Mouse (Mus musculus) hindbrain, embryonic 14.5 days (tissue): ENCODE results near the gene Tfap2c. TPM values are rescaled to one million over a fixed set of nuclear protein-coding genes. Genes with fewer than 3 reads are reported as not detected.

ENCODE experiments used
- ATAC-seq: fragments of 200-750 bp; cut with Nextera tagmentation; 2 replicates; pipeline ENCODE4 v1.8.0; 2017; ENCODE audit warnings: moderate number of reproducible peaks, mild to moderate bottlenecking, moderate TSS enrichment, moderate library complexity; ENCODE audit not compliant: low FRiP score
- DNase-seq: peaks from one replicate; pipeline ENCODE4 v3.0.0-alpha.2; 2015; ENCODE audit warnings: low spot score
- H3K27ac ChIP-seq: fragments of 300-500 bp; sonication (generic); 2 replicates; pipeline ENCODE4 v1.5.1; 2014; ENCODE audit warnings: mild to moderate bottlenecking, moderate library complexity
- H3K27me3 ChIP-seq: fragments of 300-500 bp; sonication (generic); 2 replicates; pipeline ENCODE4 v1.6.1; 2014; ENCODE audit warnings: mild to moderate bottlenecking, low read length, mixed read lengths; ENCODE audit not compliant: control insufficient read depth, insufficient read depth
- H3K36me3 ChIP-seq: fragments of 300-500 bp; sonication (generic); replicated peaks from 2 replicates; pipeline ENCODE4 v1.6.1; 2014; ENCODE audit not compliant: control insufficient read depth, insufficient read depth
- H3K4me1 ChIP-seq: fragments of 300-500 bp; sonication (generic); replicated peaks from 2 replicates; pipeline ENCODE4 v1.6.1; 2014; ENCODE audit warnings: antibody characterized with exemption, low read length, mixed read lengths; ENCODE audit not compliant: control insufficient read depth, insufficient read depth
- H3K4me2 ChIP-seq: fragments of 300-500 bp; sonication (generic); replicated peaks from 2 replicates; pipeline ENCODE4 v1.6.1; 2014; ENCODE audit warnings: mild to moderate bottlenecking, moderate library complexity
- H3K4me3 ChIP-seq: fragments of 300-500 bp; sonication (generic); replicated peaks from 2 replicates; pipeline ENCODE4 v1.5.1; 2014; ENCODE audit warnings: mild to moderate bottlenecking, low read length
- H3K9ac ChIP-seq: fragments of 300-500 bp; sonication (generic); 2 replicates; pipeline ENCODE4 v1.6.1; 2014
- H3K9me3 ChIP-seq: fragments of 300-500 bp; sonication (generic); 2 replicates; pipeline ENCODE4 v1.6.1; 2016; ENCODE audit warnings: low read length; ENCODE audit not compliant: control insufficient read depth
- WGBS: fragments of 180-500 bp; shearing (Covaris S2); extraction: QIAGEN DNeasy Blood & Tissue Kit; methylation state at CpG from one replicate; pipeline ENCODE4 v1.1.7; 2014; 5-methylcytosine and 5-hydroxymethylcytosine counted together
- polyA plus RNA-seq: library from polyadenylated mRNA; unstranded; fragments of >200 nt; fragmentation: Nextera tagmentation; extraction: Ambion mirVana; gene quantifications from 2 replicates; pipeline ENCODE4 v1.2.1, GENCODE M21; 2014

Gene Tfap2c
- polyA plus RNA-seq, 1 experiment from 2014 or later: 0.28 TPM

GRCm38 (mm10) chr2:172567835-172568234 is 18.4 kb downstream of the Tfap2c start:
- no peak for ATAC-seq
- H3K4me2 ChIP-seq: no peak overlapping the region
- 0 out of 2 replicates have a peak, but pooled peaks cover under 1% of the 10 kb centered on the region for H3K27me3 ChIP-seq
- no peak for DNase-seq
- H3K9ac ChIP-seq: no peak overlapping the region
- H3K4me1 ChIP-seq: no peaks in the 10 kb centered on the region
- no peaks in the 10 kb centered on the region for H3K9me3 ChIP-seq
- H3K36me3 ChIP-seq: no peaks in the 10 kb centered on the region
- H3K27ac ChIP-seq: no peak overlapping the region
- H3K4me3 ChIP-seq: no peak overlapping the region
- WGBS: 86% methylated on average over 9 of the region's 9 CpGs

DNA sequence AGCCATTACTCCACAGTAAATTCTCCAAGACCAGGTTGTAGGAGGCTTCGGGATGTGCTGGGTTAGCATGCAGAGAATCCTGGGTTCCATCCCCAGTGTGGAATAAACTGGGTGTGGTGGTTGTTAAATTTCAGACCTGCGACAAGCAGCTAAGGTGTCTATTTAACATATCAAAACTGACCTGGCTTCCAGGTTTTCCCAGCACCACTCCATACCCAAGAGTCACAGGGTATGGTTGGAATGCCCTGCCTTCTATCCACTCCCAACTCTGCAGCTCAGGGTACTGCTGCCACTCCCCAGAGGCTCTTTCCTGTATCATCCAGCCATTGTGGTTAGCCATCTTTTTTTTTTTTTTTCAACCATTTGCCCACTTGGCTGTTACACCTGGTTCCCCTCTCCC is 19.1 kb downstream of the Tfap2c start:
- DNase-seq (no peak), ATAC-seq (no peak)
- 94% methylated on average over 2 of the region's 2 CpGs for WGBS
- Histone ChIP-seq H3K27ac (no peak overlapping the region), H3K36me3 (no peaks in the 10 kb centered on the region), H3K27me3 (no peaks in the 10 kb centered on the region), H3K9me3 (no peaks in the 10 kb centered on the region), H3K9ac (no peak overlapping the region), H3K4me1 (no peaks in the 10 kb centered on the region), H3K4me2 (no peak overlapping the region), H3K4me3 (no peak overlapping the region)

DNA sequence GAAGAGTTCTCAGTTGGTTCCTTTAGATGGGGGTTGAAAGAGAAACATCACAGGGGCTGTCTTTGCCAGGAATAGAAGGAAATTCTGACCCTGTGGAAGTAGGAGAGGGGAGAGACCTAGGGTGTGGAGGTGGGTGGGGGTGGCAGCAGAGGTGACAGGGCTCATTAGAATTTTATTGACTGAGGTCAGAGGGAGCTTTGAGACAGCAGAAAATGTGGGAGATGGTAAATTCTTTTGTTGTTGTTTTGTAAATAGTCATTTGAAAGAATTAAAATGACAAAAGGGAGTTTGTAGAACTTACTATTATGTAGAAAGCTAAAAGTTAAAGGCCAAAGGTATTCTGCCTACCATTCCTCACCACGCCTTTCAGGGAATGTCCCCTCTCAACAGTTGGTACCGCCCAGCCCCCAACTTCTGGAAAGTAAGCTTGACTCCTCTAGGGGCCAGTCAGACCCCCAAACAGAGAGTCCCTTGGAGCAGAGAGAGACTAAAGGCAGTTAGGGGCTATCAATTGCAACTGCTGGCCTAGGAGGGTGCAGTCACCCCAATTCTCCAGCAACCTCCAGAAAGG is 27.9 kb downstream of the Tfap2c start:
- Histone ChIP-seq H3K9me3 (no peaks in the 10 kb centered on the region), H3K27me3 (0 out of 2 replicates have a peak, but pooled peaks cover 3% of the 10 kb centered on the region), H3K4me3 (no peak overlapping the region), H3K9ac (no peak overlapping the region), H3K4me2 (no peak overlapping the region), H3K27ac (no peak overlapping the region), H3K36me3 (no peaks in the 10 kb centered on the region), H3K4me1 (0 out of 2 replicates have a peak, but pooled peaks cover 7% of the 10 kb centered on the region)
- DNase-seq: no peak
- no peak for ATAC-seq
- 38% methylated on average over 2 of the region's 2 CpGs for WGBS

GRCm38 (mm10) chr2:172579221-172579620 is 29.8 kb downstream of the Tfap2c start:
- Histone ChIP-seq H3K9me3 (no peaks in the 10 kb centered on the region), H3K27ac (no peak overlapping the region), H3K9ac (no peak overlapping the region), H3K4me2 (no peak overlapping the region), H3K4me3 (no peak overlapping the region), H3K4me1 (0 out of 2 replicates have a peak, but pooled peaks cover 7% of the 10 kb centered on the region), H3K36me3 (no peaks in the 10 kb centered on the region), H3K27me3 (0 out of 2 replicates have a peak, but pooled peaks cover 3% of the 10 kb centered on the region)
- ATAC-seq: peak; percentile 75; the same call in 1 of the 2 replicates
- WGBS: 51% methylated on average over 5 of the region's 5 CpGs
- DNase-seq: peak; percentile 69

- ATAC-seq (no peak; the same call in 1 of the 2 replicates), DNase-seq (no peak)
- H3K4me1 ChIP-seq: 0 out of 2 replicates have a peak, but pooled peaks cover 7% of the 10 kb centered on the region
- H3K4me2 ChIP-seq: no peak overlapping the region
- WGBS: 49% methylated on average over 12 of the region's 12 CpGs
- H3K27me3 ChIP-seq: 0 out of 2 replicates have a peak, but pooled peaks cover under 1% of the 10 kb centered on the region
- H3K9me3 ChIP-seq: no peaks in the 10 kb centered on the region
- no peaks in the 10 kb centered on the region for H3K36me3 ChIP-seq
- H3K27ac ChIP-seq: no peak overlapping the region
- no peak overlapping the region for H3K4me3 ChIP-seq
- no peak overlapping the region for H3K9ac ChIP-seq
Observed at GRCm38 (mm10) chr2:172580536-172581265, 31.3 kb downstream of the Tfap2c start.

DNA sequence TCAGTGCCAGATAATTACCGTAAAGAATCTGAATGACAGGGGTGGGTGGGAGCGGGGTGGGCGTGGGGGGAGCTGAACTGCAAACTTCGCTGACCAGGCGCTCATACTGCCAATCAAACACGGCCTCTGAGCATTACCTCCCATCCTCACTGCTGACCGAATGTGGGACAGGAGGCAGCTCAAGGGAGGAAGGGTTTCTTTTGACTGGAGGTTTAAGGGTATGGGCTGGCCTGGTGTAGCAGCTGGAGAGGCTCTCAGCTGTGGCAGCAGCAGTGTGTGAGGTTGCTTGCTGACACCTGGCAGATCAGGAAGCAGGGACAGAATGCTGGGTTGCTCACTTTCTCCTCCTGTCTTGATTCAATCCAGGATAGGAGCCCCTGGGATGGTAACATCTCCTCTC is 33.9 kb downstream of the Tfap2c start:
- H3K9me3 ChIP-seq: no peaks in the 10 kb centered on the region
- H3K27me3 ChIP-seq: 0 out of 2 replicates have a peak, but pooled peaks cover 4% of the 10 kb centered on the region
- no peak overlapping the region for H3K4me2 ChIP-seq
- H3K36me3 ChIP-seq: no peaks in the 10 kb centered on the region
- 0 out of 2 replicates have a peak, but pooled peaks cover 7% of the 10 kb centered on the region for H3K4me1 ChIP-seq
- ATAC-seq: no peak
- no peak for DNase-seq
- H3K4me3 ChIP-seq: no peak overlapping the region
- no peak overlapping the region for H3K27ac ChIP-seq
- no peak overlapping the region for H3K9ac ChIP-seq
- 16% methylated on average over 7 of the region's 7 CpGs for WGBS

- Histone ChIP-seq H3K9ac (no peak overlapping the region), H3K36me3 (no peaks in the 10 kb centered on the region), H3K4me2 (no peak overlapping the region), H3K4me3 (no peak overlapping the region), H3K4me1 (no peaks in the 10 kb centered on the region), H3K9me3 (no peaks in the 10 kb centered on the region), H3K27me3 (0 out of 2 replicates have a peak, but pooled peaks cover 4% of the 10 kb centered on the region), H3K27ac (no peak overlapping the region)
- no peak for ATAC-seq
- 89% methylated on average over 6 of the region's 6 CpGs for WGBS
- no peak for DNase-seq
Observed at GRCm38 (mm10) chr2:172585329-172585728, 35.9 kb downstream of the Tfap2c start.

DNA sequence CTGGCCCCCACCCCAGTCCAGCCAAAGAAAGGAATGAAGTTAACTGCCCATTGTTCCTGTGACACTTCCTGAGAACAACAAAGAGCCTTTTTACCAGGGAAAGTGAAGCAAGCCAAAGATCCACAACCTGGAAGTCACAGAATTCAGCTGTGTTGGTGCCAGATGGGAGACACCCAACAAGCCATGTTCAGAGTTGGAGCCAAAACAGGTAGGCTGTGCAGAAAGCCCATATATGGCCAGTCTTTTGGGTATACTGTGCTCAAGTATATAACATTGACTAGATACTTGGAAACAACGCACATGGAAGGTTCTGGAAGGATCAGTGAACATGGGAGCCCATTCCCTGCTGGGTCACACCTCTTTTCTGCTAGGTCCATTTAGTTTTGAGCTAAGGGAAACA is 39.7 kb downstream of the Tfap2c start:
- H3K4me2 ChIP-seq: no peak overlapping the region
- H3K4me3 ChIP-seq: no peak overlapping the region
- no peaks in the 10 kb centered on the region for H3K9me3 ChIP-seq
- DNase-seq (no peak), ATAC-seq (no peak)
- no peak overlapping the region for H3K27ac ChIP-seq
- WGBS: 94% methylated on average over 1 of the region's 1 CpGs
- H3K4me1 ChIP-seq: no peaks in the 10 kb centered on the region
- H3K36me3 ChIP-seq: no peaks in the 10 kb centered on the region
- H3K27me3 ChIP-seq: 0 out of 2 replicates have a peak, but pooled peaks cover 4% of the 10 kb centered on the region
- no peak overlapping the region for H3K9ac ChIP-seq

DNA sequence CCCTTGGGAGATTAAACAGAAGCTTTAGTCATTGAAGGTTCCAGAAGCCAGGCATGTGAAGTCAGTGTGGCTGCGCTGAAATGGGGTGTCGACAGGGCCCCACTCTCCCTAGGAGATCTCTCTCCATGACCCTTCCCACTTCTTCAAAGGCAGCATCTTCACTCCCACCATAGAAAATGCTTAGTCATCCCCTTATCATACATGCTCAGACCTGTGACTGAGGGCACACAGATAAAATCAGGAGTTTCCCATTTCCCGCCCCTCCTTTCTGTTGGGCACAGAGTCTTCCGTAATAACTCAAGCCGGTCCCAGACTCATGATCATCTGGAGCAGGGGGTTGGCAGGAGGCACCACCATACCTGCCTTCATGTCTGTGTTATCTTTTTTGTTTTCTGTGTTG is 41.4 kb downstream of the Tfap2c start:
- H3K4me2 ChIP-seq: no peak overlapping the region
- WGBS: 91% methylated on average over 5 of the region's 5 CpGs
- no peak overlapping the region for H3K9ac ChIP-seq
- H3K9me3 ChIP-seq: no peaks in the 10 kb centered on the region
- no peak for ATAC-seq
- H3K36me3 ChIP-seq: no peaks in the 10 kb centered on the region
- H3K27me3 ChIP-seq: 0 out of 2 replicates have a peak, but pooled peaks cover 4% of the 10 kb centered on the region
- no peak overlapping the region for H3K4me3 ChIP-seq
- no peaks in the 10 kb centered on the region for H3K4me1 ChIP-seq
- DNase-seq: no peak
- no peak overlapping the region for H3K27ac ChIP-seq
